Mouse (Mus musculus) MEL (cell line): ENCODE data around the gene Herc1.
A peak's percentile ranks its signal among the peaks of the same experiment; 100 is the strongest.

Experiments used
- BHLHE40 ChIP-seq: IDR thresholded peaks from 2 replicates; pipeline ENCODE4 v1.6.1; 2012; ENCODE audit warnings: low read depth, mild to moderate bottlenecking, inconsistent platforms, low read length, improper control_type of control experiment, borderline replicate concordance
- CTCF ChIP-seq, 3 experiments: IDR thresholded peaks in 2 of 3; conservative IDR thresholded peaks in 1 of 3; 2 replicates each; pipeline ENCODE4 v1.5.1; 2011 to 2012; ENCODE audit warnings: low read length in 3 of 3, low read depth in 2 of 3, mild to moderate bottlenecking in 2 of 3, improper control_type of control experiment in 1 of 3, inconsistent platforms in 1 of 3, mixed read lengths in 1 of 3, moderate library complexity in 1 of 3; ENCODE audit not compliant: control insufficient read depth in 1 of 3, insufficient read depth in 1 of 3, poor library complexity in 1 of 3, severe bottlenecking in 1 of 3
- GABPA ChIP-seq: IDR thresholded peaks from 2 replicates; pipeline ENCODE4 v1.6.1; 2012; ENCODE audit warnings: low read depth, mild to moderate bottlenecking, inconsistent platforms, low read length, improper control_type of control experiment, moderate library complexity
- HCFC1 ChIP-seq: IDR thresholded peaks from 2 replicates; pipeline ENCODE4 v1.6.1; 2012; ENCODE audit warnings: low read depth, mild to moderate bottlenecking, inconsistent platforms, low read length, improper control_type of control experiment, moderate library complexity
- MAFK ChIP-seq: IDR thresholded peaks from 2 replicates; pipeline ENCODE4 v1.6.1; 2011; ENCODE audit warnings: low read depth, mild to moderate bottlenecking, low read length, improper control_type of control experiment, borderline replicate concordance
- MAZ ChIP-seq: IDR thresholded peaks from 2 replicates; pipeline ENCODE4 v1.6.1; 2012; ENCODE audit warnings: low read depth, mild to moderate bottlenecking, inconsistent platforms, low read length, improper control_type of control experiment
- MYC ChIP-seq: IDR thresholded peaks from 2 replicates; pipeline ENCODE4 v1.6.1; 2011; ENCODE audit warnings: low read depth, mild to moderate bottlenecking, low read length, improper control_type of control experiment, moderate library complexity
- NRF1 ChIP-seq: IDR thresholded peaks from 2 replicates; pipeline ENCODE4 v1.6.1; 2014; ENCODE audit warnings: low read depth, mild to moderate bottlenecking, inconsistent platforms, low read length, improper control_type of control experiment, moderate library complexity; ENCODE audit not compliant: poor library complexity, insufficient read depth, severe bottlenecking
- POLR2A ChIP-seq, 2 experiments: IDR thresholded peaks; 2 replicates each; pipeline ENCODE4 v1.6.1; 2011 to 2012; ENCODE audit warnings: low read length in 2 of 2, mild to moderate bottlenecking in 2 of 2, control low read depth in 1 of 2, improper control_type of control experiment in 1 of 2, low read depth in 1 of 2, moderate library complexity in 1 of 2; ENCODE audit not compliant: control insufficient read depth in 1 of 2, insufficient read depth in 1 of 2, poor library complexity in 1 of 2
- SIN3A ChIP-seq: IDR thresholded peaks from 2 replicates; pipeline ENCODE4 v1.6.1; 2012; ENCODE audit warnings: low read length, improper control_type of control experiment, inconsistent platforms
- ZC3H11A ChIP-seq: IDR thresholded peaks from 2 replicates; pipeline ENCODE4 v1.6.1; 2012; ENCODE audit warnings: low read depth, mild to moderate bottlenecking, inconsistent platforms, low read length, improper control_type of control experiment
- ZNF384 ChIP-seq: IDR thresholded peaks from 2 replicates; pipeline ENCODE4 v1.6.1; 2012; ENCODE audit warnings: low read depth, mild to moderate bottlenecking, inconsistent platforms, low read length, improper control_type of control experiment

GRCm38 (mm10) chr9:66512351-66512671 is 162.1 kb downstream of the Herc1 start:
- no peak for TF ChIP-seq CTCF (IDR thresholded peaks at IDR 0.05 in 2 of 3, conservative IDR thresholded peaks at IDR 0.05 in 1 of 3; ENCODE audit: control insufficient read depth in 1 of 3, insufficient read depth in 1 of 3, low read depth in 2 of 3, low read length in 3 of 3, poor library complexity in 1 of 3, severe bottlenecking in 1 of 3)
- TF ChIP-seq MAFK: no peak
- TF ChIP-seq GABPA: no peak
- TF ChIP-seq HCFC1: no peak
- peak; percentile 64 to 94; a peak in 2 of 4 replicates for TF ChIP-seq POLR2A (IDR thresholded peaks at IDR 0.05; ENCODE audit: control insufficient read depth in 1 of 2, insufficient read depth in 1 of 2, low read depth in 1 of 2, low read length in 2 of 2, poor library complexity in 1 of 2)
- peak; percentile 62; the same call in 1 of the 2 replicates for TF ChIP-seq BHLHE40
- TF ChIP-seq MYC: peak; percentile 72
- no peak for TF ChIP-seq ZC3H11A
- TF ChIP-seq MAZ: no peak
- TF ChIP-seq SIN3A: no peak
- no peak for TF ChIP-seq NRF1
- TF ChIP-seq ZNF384: no peak
